In genomic region chr11:34406309-34406708, GRCm38 (mm10) we compare ENCODE assay signal across 28 mouse cellular contexts.
A peak's percentile ranks its signal among the peaks of the same experiment; 100 is the strongest.
DNase-seq lines count a peak whose midpoint lies in the region; ATAC-seq lines count a peak whose summit lies in the region.
"Had no signal": no experiment of that assay in that cellular context is flagged by ENCODE, and none has a peak within 500 bp of the region (broad histone marks: within the 10 kb centered on the region; RNA-seq: fewer than 3 reads in every experiment).

No protein-coding gene starts in this region.

- DNase-seq in hindbrain, embryonic 10.5 days (ENCODE audit: low spot score), result peak; percentile 13
- DNase-seq in hindbrain, embryonic 14.5 days (ENCODE audit: low spot score), result no peak
- DNase-seq in midbrain, embryonic 10.5 days (ENCODE audit: low spot score), result no peak
- peak; percentile 24 for DNase-seq in embryo, embryonic 10.5 days (ENCODE audit: low spot score)
- DNase-seq in embryonic facial prominence, embryonic 10.5 days (ENCODE audit: low spot score), result peak; percentile 14
- no peak for DNase-seq in liver
- DNase-seq in layer of hippocampus, adult 9-11 months, result no peak
- DNase-seq: adrenal gland, adult 2 months; cerebellum, adult 2 months; cerebellum, postnatal 14 days; gastrocnemius, postnatal 10 days; heart, postnatal 14 days; kidney, adult 2 months; kidney, postnatal 10 days; liver, postnatal 0 days; lung, postnatal 36 days; right cerebral cortex, postnatal 14 days; thymus, postnatal 14 days had no signal

- no peak overlapping the region for H3K4me3 ChIP-seq in hindbrain, embryonic 10.5 days
- H3K4me3 ChIP-seq in hindbrain, embryonic 14.5 days (replicated peaks; ENCODE audit: low read length), result no peak overlapping the region
- no peak overlapping the region for H3K4me3 ChIP-seq in midbrain, embryonic 10.5 days
- no peak overlapping the region for H3K4me3 ChIP-seq in midbrain, embryonic 15.5 days
- no peak overlapping the region for H3K4me3 ChIP-seq in embryonic facial prominence, embryonic 10.5 days
- H3K4me3 ChIP-seq: embryonic facial prominence, embryonic 15.5 days; hindbrain, embryonic 15.5 days; intestine, embryonic 15.5 days; limb, embryonic 13.5 days; liver, embryonic 12.5 days; neural tube, embryonic 13.5 days; stomach, embryonic 15.5 days had no signal

- no peak overlapping the region for H3K27ac ChIP-seq in hindbrain, embryonic 10.5 days
- no peak overlapping the region for H3K27ac ChIP-seq in hindbrain, embryonic 14.5 days
- H3K27ac ChIP-seq in midbrain, embryonic 10.5 days (replicated peaks), result 0 out of 2 replicates have a peak overlapping the region, but pooled peaks have one; percentile 6
- H3K27ac ChIP-seq in midbrain, embryonic 15.5 days, result no peak overlapping the region
- H3K27ac ChIP-seq in embryonic facial prominence, embryonic 10.5 days (replicated peaks), result no peak overlapping the region
- H3K27ac ChIP-seq: embryonic facial prominence, embryonic 15.5 days; hindbrain, embryonic 15.5 days; intestine, embryonic 15.5 days; limb, embryonic 13.5 days; liver, embryonic 12.5 days; neural tube, embryonic 13.5 days; stomach, embryonic 15.5 days had no signal

- H3K9ac ChIP-seq in hindbrain, embryonic 14.5 days, result no peak overlapping the region
- no peak overlapping the region for H3K9ac ChIP-seq in midbrain, embryonic 15.5 days
- H3K9ac ChIP-seq: embryonic facial prominence, embryonic 15.5 days; hindbrain, embryonic 15.5 days; intestine, embryonic 15.5 days; limb, embryonic 13.5 days; liver, embryonic 12.5 days; liver, postnatal 0 days; neural tube, embryonic 13.5 days; stomach, embryonic 15.5 days had no signal

- 67% methylated on average over 8 of the region's 8 CpGs for WGBS in hindbrain, embryonic 10.5 days
- WGBS in hindbrain, embryonic 14.5 days, result 52% methylated on average over 8 of the region's 8 CpGs
- WGBS in midbrain, embryonic 10.5 days, result 79% methylated on average over 8 of the region's 8 CpGs
- 75% methylated on average over 8 of the region's 8 CpGs for WGBS in midbrain, embryonic 15.5 days
- 59% methylated on average over 8 of the region's 8 CpGs for WGBS in embryonic facial prominence, embryonic 10.5 days

- ATAC-seq in hindbrain, embryonic 14.5 days (ENCODE audit: low FRiP score), result no peak
- ATAC-seq in midbrain, embryonic 15.5 days (replicated peaks), result no peak
- ATAC-seq: activated CD4-positive, CD25-positive, alpha-beta regulatory T cell, adult 4 months; intestine, embryonic 15.5 days; liver, embryonic 12.5 days; liver, postnatal 0 days had no signal

- no peak overlapping the region for H3K4me2 ChIP-seq in hindbrain, embryonic 14.5 days (replicated peaks)
- no peak overlapping the region for H3K4me2 ChIP-seq in midbrain, embryonic 15.5 days
- H3K4me2 ChIP-seq: embryonic facial prominence, embryonic 15.5 days; hindbrain, embryonic 15.5 days; intestine, embryonic 15.5 days; limb, embryonic 13.5 days; liver, embryonic 12.5 days; neural tube, embryonic 13.5 days; stomach, embryonic 15.5 days had no signal

- H3K4me1 ChIP-seq in hindbrain, embryonic 10.5 days (replicated peaks), result peaks cover 11% of the 10 kb centered on the region
- H3K4me1 ChIP-seq in hindbrain, embryonic 14.5 days (replicated peaks; ENCODE audit: control insufficient read depth, insufficient read depth, low read length), result peaks cover 5% of the 10 kb centered on the region; the same call in 1 of the 2 replicates
- peaks cover 39% of the 10 kb centered on the region for H3K4me1 ChIP-seq in midbrain, embryonic 10.5 days
- peaks cover 13% of the 10 kb centered on the region for H3K4me1 ChIP-seq in midbrain, embryonic 15.5 days
- peaks cover 16% of the 10 kb centered on the region for H3K4me1 ChIP-seq in embryonic facial prominence, embryonic 10.5 days
- H3K4me1 ChIP-seq: embryonic facial prominence, embryonic 15.5 days; intestine, embryonic 15.5 days; limb, embryonic 13.5 days; liver, embryonic 12.5 days; neural tube, embryonic 13.5 days; stomach, embryonic 15.5 days had no signal

- no peaks in the 10 kb centered on the region for H3K9me3 ChIP-seq in hindbrain, embryonic 10.5 days
- no peaks in the 10 kb centered on the region for H3K9me3 ChIP-seq in hindbrain, embryonic 14.5 days (ENCODE audit: control insufficient read depth, low read length)
- H3K9me3 ChIP-seq in midbrain, embryonic 10.5 days (replicated peaks), result no peaks in the 10 kb centered on the region
- no peaks in the 10 kb centered on the region for H3K9me3 ChIP-seq in midbrain, embryonic 15.5 days
- no peaks in the 10 kb centered on the region for H3K9me3 ChIP-seq in embryonic facial prominence, embryonic 10.5 days
- H3K9me3 ChIP-seq: embryonic facial prominence, embryonic 15.5 days; hindbrain, embryonic 15.5 days; intestine, embryonic 15.5 days; limb, embryonic 13.5 days; liver, embryonic 12.5 days; neural tube, embryonic 13.5 days; stomach, embryonic 15.5 days had no signal

- H3K27me3 ChIP-seq in hindbrain, embryonic 10.5 days (ENCODE audit: insufficient read depth, poor library complexity, severe bottlenecking), result peaks cover 4% of the 10 kb centered on the region; the same call in 1 of the 2 replicates
- no peaks in the 10 kb centered on the region for H3K27me3 ChIP-seq in hindbrain, embryonic 14.5 days (ENCODE audit: control insufficient read depth, insufficient read depth, low read length)
- peaks cover 26% of the 10 kb centered on the region for H3K27me3 ChIP-seq in midbrain, embryonic 10.5 days (ENCODE audit: low read depth, poor library complexity, severe bottlenecking)
- H3K27me3 ChIP-seq in midbrain, embryonic 15.5 days (replicated peaks), result no peaks in the 10 kb centered on the region
- no peaks in the 10 kb centered on the region for H3K27me3 ChIP-seq in embryonic facial prominence, embryonic 10.5 days (replicated peaks; ENCODE audit: low read depth, poor library complexity, severe bottlenecking)
- H3K27me3 ChIP-seq: CH12.LX; embryonic facial prominence, embryonic 15.5 days; hindbrain, embryonic 15.5 days; intestine, embryonic 15.5 days; liver, embryonic 12.5 days; stomach, embryonic 15.5 days had no signal

- no peaks in the 10 kb centered on the region for H3K36me3 ChIP-seq in hindbrain, embryonic 10.5 days
- no peaks in the 10 kb centered on the region for H3K36me3 ChIP-seq in hindbrain, embryonic 14.5 days (replicated peaks; ENCODE audit: control insufficient read depth, insufficient read depth)
- H3K36me3 ChIP-seq in midbrain, embryonic 10.5 days, result no peaks in the 10 kb centered on the region
- H3K36me3 ChIP-seq in midbrain, embryonic 15.5 days (replicated peaks), result no peaks in the 10 kb centered on the region
- no peaks in the 10 kb centered on the region for H3K36me3 ChIP-seq in embryonic facial prominence, embryonic 10.5 days (replicated peaks)
- H3K36me3 ChIP-seq: embryonic facial prominence, embryonic 15.5 days; hindbrain, embryonic 15.5 days; intestine, embryonic 15.5 days; limb, embryonic 13.5 days; liver, embryonic 12.5 days; neural tube, embryonic 13.5 days; stomach, embryonic 15.5 days had no signal

Comparison
In these comparisons a context has a peak if more than half of its experiments do, and no peak if none do; other contexts are left out.
1. DNase-seq: peak in hindbrain, embryonic 10.5 days (single experiment), embryo, embryonic 10.5 days (single experiment) and embryonic facial prominence, embryonic 10.5 days (single experiment); none in hindbrain, embryonic 14.5 days (single experiment), midbrain, embryonic 10.5 days (single experiment), liver (single experiment) and layer of hippocampus, adult 9-11 months (single experiment).